Mouse (Mus musculus) kidney, adult 2 months (tissue): ENCODE data around the gene Il17re. TPM values are rescaled to one million over a fixed set of nuclear protein-coding genes. Genes with fewer than 3 reads are reported as not detected.

Experiments
- DNase-seq: peaks from one replicate; pipeline ENCODE4 v3.0.0; 2021
- H3K27ac ChIP-seq: fragments of 200-500 bp; 2 replicates; pipeline ENCODE4 v1.5.1; 2012; ENCODE audit warnings: low read depth, low read length, control low read depth, inconsistent platforms; ENCODE audit not compliant: insufficient read depth
- H3K27me3 ChIP-seq: fragments of 200-500 bp; replicated peaks from 2 replicates; pipeline ENCODE4 v1.6.1; 2012; ENCODE audit warnings: mild to moderate bottlenecking, moderate library complexity, low read length, inconsistent platforms; ENCODE audit not compliant: control insufficient read depth, insufficient read depth
- H3K36me3 ChIP-seq: fragments of 200-500 bp; 2 replicates; pipeline ENCODE4 v1.6.1; 2012; ENCODE audit warnings: mild to moderate bottlenecking, moderate library complexity, low read length, inconsistent platforms; ENCODE audit not compliant: control insufficient read depth, insufficient read depth
- H3K4me1 ChIP-seq: fragments of 200-500 bp; 2 replicates; pipeline ENCODE4 v1.6.1; 2011; ENCODE audit warnings: low read length; ENCODE audit not compliant: control insufficient read depth, insufficient read depth
- H3K4me3 ChIP-seq: fragments of 200-500 bp; 2 replicates; pipeline ENCODE4 v1.5.1; 2011; ENCODE audit warnings: mild to moderate bottlenecking, low read depth, low read length, control low read depth; ENCODE audit not compliant: insufficient read depth
- CTCF ChIP-seq: fragments of 200-500 bp; conservative IDR thresholded peaks from 2 replicates; pipeline ENCODE4 v1.5.1; 2011; ENCODE audit warnings: low read depth, mild to moderate bottlenecking, control low read depth, low read length, moderate library complexity, mixed read lengths; ENCODE audit not compliant: insufficient read depth, insufficient read length
- POLR2A ChIP-seq: fragments of 200-500 bp; IDR thresholded peaks from one replicate; pipeline ENCODE4 v1.6.1; 2011; ENCODE audit warnings: low read depth, low read length, control low read depth
- whole genome bisulfite sequencing: fragments of 180-500 bp; shearing (Covaris S2); methylation state at CpG from one replicate; pipeline ENCODE4 v1.1.7; 2018; 5-methylcytosine and 5-hydroxymethylcytosine counted together
- polyA plus RNA-seq: library from polyadenylated mRNA; depleted of rRNA; stranded (reverse); fragments of >200 nt; gene quantifications from 2 replicates; pipeline ENCODE4 v1.2.3, GENCODE M21; 2012; rRNA removed

Gene Il17re
- polyA plus RNA-seq = 25.7 and 41.4 TPM in 2 replicates

GRCm38 (mm10) chr6:113457952-113458534, at the start of gene Il17re:
TSS of gene Il17re (plus strand) at chr6:113458484.
- no peak for DNase-seq
- TF ChIP-seq POLR2A (no peak), CTCF (no peak)
- H3K27ac ChIP-seq = peak within 1 kb of the TSS; percentile 34; the same call in 1 of the 2 replicates
- H3K27me3 ChIP-seq = no peaks in the 10 kb centered on the region
- H3K4me3 ChIP-seq = peak within 1 kb of the TSS; percentile 46
- WGBS = 50% methylated on average over 10 of the region's 10 CpGs
- H3K36me3 ChIP-seq = no peaks in the 10 kb centered on the region
- H3K4me1 ChIP-seq = 0 out of 2 replicates have a peak, but pooled peaks cover 4% of the 10 kb centered on the region

- Histone ChIP-seq H3K4me1 (no peaks in the 10 kb centered on the region), H3K4me3 (no peak overlapping the region), H3K27ac (no peak overlapping the region), H3K27me3 (no peaks in the 10 kb centered on the region), H3K36me3 (no peaks in the 10 kb centered on the region)
- TF ChIP-seq POLR2A = no peak
- no peak for TF ChIP-seq CTCF
- no peak for DNase-seq
- WGBS = 89% methylated on average over 1 of the region's 1 CpGs
These were observed 48.3 kb upstream of the Il17re start for GRCm38 (mm10) chr6:113410001-113410400.

GRCm38 (mm10) chr6:113416416-113416815, 41.9 kb upstream of the Il17re start:
- H3K4me3 ChIP-seq = no peak overlapping the region
- H3K27ac ChIP-seq = no peak overlapping the region
- no peaks in the 10 kb centered on the region for H3K36me3 ChIP-seq
- DNase-seq = no peak
- H3K4me1 ChIP-seq = peaks cover 15% of the 10 kb centered on the region; the same call in 1 of the 2 replicates
- 56% methylated on average over 5 of the region's 5 CpGs for WGBS
- TF ChIP-seq POLR2A (no peak), CTCF (no peak)
- H3K27me3 ChIP-seq = no peaks in the 10 kb centered on the region

GRCm38 (mm10) chr6:113418441-113419198, 39.7 kb upstream of the Il17re start:
- Histone ChIP-seq H3K36me3 (no peaks in the 10 kb centered on the region), H3K4me1 (peaks cover 15% of the 10 kb centered on the region; the same call in 1 of the 2 replicates), H3K27me3 (no peaks in the 10 kb centered on the region), H3K4me3 (peak overlapping the region; percentile 78), H3K27ac (peak overlapping the region; percentile 71)
- TF ChIP-seq CTCF = no peak
- peak; percentile 8 for TF ChIP-seq POLR2A
- 8% methylated on average over 16 of the region's 16 CpGs for WGBS
- no peak for DNase-seq

GRCm38 (mm10) chr6:113419199-113419587, 39.1 kb upstream of the Il17re start, which contains the start of gene Rpusd3:
TSS of gene Rpusd3 (minus strand) at chr6:113419340.
- TF ChIP-seq POLR2A (peak; percentile 72), CTCF (no peak)
- H3K27me3 ChIP-seq = no peaks in the 10 kb centered on the region
- H3K27ac ChIP-seq = peak within 1 kb of the TSS; percentile 71
- WGBS = under 1% methylated on average over 25 of the region's 25 CpGs
- peak; percentile 98 for DNase-seq
- H3K4me3 ChIP-seq = peak within 1 kb of the TSS; percentile 78
- no peaks in the 10 kb centered on the region for H3K36me3 ChIP-seq
- H3K4me1 ChIP-seq = peaks cover 15% of the 10 kb centered on the region; the same call in 1 of the 2 replicates

GRCm38 (mm10) chr6:113423000-113423399, 35.3 kb upstream of the Il17re start:
- Histone ChIP-seq H3K27ac (no peak overlapping the region), H3K27me3 (no peaks in the 10 kb centered on the region), H3K36me3 (no peaks in the 10 kb centered on the region), H3K4me1 (peaks cover 10% of the 10 kb centered on the region; the same call in 1 of the 2 replicates), H3K4me3 (no peak overlapping the region)
- no peak for DNase-seq
- 63% methylated on average over 4 of the region's 4 CpGs for WGBS
- TF ChIP-seq CTCF = no peak
- no peak for TF ChIP-seq POLR2A

GRCm38 (mm10) chr6:113424187-113424586, 34.1 kb upstream of the Il17re start:
- 74% methylated on average over 7 of the region's 7 CpGs for WGBS
- TF ChIP-seq POLR2A (no peak), CTCF (no peak)
- peak; percentile 52 for DNase-seq
- Histone ChIP-seq H3K27ac (no peak overlapping the region), H3K4me3 (no peak overlapping the region), H3K27me3 (no peaks in the 10 kb centered on the region), H3K4me1 (peaks cover 4% of the 10 kb centered on the region; the same call in 1 of the 2 replicates), H3K36me3 (no peaks in the 10 kb centered on the region)
